Mouse (Mus musculus) fibroblast of lung, adult 2 months (primary cell): ENCODE data around the gene Ppp1r14b.

ENCODE experiments used
- DNase-seq: peaks from one replicate; pipeline ENCODE4 v3.0.0-alpha.2; 2011; ENCODE audit warnings: low read depth

The Ppp1r14b gene

DNA sequence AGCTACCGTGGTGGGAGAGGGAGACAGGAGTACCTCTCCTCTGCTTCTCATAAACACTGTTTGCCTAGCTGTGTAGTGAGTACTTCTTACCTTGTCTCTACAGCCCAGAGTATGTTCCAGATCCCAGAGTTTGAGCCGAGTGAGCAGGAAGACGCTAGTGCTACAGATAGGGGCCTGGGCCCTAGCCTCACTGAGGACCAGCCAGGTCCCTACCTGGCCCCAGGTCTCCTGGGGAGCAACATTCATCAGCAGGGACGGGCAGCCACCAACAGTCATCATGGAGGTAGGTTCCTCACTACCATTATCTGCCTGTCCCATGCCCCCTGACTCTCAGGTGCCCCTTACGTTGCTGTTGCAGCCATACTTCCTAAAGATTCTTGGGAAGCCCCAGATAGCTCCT, 32.0 kb upstream of the Ppp1r14b start:
- DNase-seq, result no peak

DNA sequence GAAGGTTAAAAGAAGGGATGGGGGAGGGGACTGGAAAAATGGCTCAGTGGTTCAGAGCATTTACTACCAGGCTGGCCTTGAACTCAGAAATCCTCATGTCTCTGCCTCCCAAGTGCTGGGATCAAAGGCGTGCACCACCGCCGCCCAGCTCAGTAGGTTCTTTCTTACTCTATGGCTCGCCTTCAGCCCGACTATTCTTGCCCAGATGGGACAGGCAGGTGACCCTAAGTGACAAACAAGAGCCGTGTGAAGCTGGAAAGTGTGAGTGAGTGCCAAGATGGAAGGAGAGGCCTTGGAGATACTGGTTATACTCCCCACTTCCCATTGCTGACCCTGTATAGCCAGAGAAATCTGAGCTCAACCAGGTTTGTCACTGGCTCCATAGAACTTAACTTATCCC, 31.1 kb upstream of the Ppp1r14b start:
- DNase-seq, result no peak

DNA sequence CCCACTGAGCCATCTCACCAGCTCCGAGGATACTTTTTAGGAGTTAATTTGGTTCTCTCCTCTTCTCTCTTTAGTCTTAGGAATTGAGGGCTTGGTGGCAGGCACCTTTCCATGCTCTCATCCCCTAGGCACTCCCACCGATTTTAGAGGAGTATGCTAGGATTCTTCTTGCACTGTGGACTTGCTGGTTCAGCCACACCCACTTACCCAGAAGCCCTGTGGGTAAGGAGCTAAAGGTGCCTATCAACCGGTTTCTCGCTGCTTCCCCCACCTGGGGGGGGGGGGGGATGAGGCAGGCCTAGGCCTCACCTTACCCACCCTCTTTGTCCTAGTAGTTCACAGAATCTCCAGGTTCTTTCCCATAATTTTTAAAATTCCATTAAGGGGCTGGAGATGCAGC, 27.0 kb upstream of the Ppp1r14b start:
- no peak for DNase-seq

DNA sequence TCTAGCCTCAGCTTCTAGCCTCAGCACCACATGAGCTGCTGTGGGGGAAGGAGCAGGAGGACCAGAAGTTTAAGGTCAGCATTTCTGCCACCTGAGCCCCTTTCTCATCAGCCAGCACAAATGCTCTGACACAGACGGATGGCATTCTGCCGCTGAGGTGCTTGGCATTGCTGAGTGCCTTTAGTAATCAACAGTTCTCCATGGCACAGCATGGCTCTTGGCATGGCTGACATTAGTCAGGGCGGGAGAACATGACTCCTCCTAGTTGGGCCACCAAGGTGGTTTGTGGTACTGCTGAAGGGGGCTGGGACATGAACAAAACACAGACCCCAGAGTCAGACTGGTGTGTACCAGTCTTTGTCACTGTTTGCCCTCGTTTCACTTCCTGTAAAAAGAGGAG, 26.6 kb upstream of the Ppp1r14b start:
- DNase-seq, result no peak

DNA sequence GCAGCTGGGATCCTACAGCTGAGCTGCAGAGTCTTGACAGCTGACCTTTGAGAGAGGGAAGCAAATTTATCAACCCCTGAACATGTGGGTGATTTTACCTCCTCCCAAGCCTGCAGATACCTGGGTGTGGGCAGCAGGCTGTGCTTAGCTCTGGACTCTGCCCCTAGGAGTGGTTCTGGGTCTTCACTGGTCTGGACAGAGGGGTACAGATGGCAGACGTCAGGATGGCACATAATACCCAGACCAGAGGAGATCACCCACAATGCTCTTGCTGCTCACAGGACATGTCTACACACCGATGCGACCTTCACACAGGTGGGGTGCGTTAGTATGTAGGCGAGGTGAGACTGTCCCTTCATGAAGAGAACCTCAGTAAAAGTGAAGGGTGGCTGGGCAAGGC, 25.2 kb upstream of the Ppp1r14b start:
- DNase-seq, result no peak

DNA sequence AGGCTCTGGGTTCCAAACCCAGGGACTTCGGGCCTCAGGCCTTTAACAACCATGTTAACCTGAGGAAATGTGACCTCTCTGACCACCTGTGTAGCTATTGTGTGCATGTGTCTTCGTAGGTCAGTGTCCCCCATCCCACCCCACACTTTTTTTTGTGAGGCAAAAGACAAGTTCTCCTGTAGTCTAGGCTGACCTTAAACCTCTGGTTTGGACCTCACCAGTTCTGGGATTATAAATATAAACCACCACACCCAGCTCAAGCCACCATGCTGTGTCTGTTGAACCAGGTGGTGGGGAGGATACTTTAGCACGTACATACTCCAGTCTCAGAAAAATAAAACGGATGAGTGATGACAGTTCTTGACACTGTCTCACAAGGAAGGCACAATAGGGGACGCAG, 24.8 kb upstream of the Ppp1r14b start:
- no peak for DNase-seq

DNA sequence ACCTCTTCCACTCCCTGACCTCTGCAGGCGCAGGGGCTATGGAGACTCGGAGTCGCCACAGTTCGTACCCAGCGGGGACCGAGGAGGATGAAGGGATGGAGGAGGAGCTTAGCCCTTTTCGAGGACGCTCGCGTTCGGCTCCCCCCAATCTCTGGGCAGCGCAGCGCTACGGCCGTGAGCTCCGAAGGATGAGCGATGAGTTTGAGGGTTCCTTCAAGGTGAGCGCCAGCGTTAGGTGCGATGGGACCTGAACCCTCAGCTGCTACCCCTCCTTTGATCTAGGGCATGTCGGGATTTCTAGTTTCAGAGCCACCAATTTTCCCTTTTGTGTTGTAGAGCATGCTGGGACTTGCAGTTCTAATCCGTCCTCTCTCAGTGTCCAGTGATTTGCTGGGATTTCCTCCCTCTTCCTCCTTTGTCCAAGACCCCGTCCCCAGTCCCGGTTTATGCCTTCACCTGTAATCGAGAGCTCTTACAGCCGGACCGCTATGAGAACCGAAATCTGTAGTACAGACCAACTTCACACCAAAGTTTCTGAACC, 24.1 kb upstream of the Ppp1r14b start:
- DNase-seq, result no peak

DNA sequence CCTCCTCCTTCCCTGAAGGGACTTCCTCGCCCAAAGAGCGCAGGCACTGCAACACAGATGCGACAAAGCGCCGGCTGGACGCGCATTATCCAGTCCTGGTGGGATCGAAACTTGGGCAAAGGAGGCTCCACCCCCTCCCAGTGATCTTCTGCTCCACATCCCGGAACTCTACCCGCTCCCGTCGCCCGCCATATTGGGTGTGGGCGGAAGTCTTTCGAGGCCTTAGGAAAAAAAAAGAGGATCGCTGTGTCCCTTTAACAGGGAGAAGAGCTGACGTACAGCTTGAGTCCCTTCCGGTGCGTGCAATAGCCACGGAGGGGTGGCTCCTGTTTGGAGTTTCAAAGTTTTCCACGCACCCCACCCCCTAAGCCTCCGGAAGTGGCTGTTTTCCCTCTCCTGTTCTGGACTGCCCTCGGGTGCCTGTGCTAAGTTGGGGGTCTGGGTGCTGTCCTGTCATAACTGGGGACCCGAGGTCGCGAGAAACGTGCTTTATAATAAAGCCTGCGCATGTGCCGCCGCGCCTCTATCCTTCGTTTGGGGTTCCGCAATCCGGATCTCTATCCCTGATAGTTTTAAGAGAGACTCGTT, 23.3 kb upstream of the Ppp1r14b start:
- peak; percentile 83 for DNase-seq

DNA sequence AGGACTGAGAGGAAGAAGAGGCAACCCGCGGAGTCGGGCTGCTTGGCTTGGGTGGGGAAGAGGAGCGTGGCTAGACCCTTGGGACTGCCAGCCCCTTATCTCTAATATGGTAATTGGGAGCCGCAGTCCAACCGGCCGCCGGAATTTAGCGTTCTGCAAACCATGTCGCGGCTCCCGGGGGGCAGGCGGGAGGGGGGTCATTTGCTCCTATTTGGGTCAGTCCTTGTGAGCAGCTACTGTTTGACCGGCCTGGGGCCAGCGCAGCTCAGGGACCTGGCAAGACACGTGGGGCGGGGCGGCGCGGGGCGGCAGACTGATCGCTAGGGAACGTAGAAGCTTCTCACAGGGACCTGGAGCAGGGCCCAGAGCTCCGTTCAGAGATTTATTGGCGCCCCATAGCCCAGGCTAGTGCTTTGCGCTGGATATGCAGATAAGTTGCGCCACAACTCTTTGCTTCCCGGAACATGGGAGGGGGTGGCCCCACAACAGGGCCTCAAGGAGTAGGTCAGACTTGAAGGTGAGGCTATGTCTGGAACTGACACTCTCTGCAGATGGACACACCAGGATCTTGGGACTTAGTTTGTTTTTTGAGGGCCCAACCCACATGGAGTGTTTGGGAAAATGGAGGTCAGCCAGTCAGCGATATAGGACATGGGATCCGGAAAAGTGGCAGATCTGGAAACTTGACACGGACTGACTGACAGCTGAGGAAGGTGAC, 22.6 kb upstream of the Ppp1r14b start:
- DNase-seq, result peak; percentile 78

DNA sequence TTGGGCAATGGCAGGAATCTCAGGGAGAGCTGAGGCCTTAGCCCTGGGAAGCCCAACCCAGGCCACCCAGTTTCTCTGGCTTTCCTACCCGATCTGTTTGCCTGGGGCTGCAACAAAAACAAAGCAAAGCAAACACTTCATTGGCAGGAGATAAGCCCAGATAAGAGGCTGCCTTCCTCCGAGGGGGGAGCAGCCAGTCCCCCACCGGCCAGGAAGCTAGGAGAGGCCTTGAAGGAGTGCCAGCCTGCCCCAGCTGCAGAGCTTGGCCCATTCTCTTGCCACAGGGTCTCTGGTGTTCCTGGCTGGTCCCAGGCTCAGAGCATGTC, 22.1 kb upstream of the Ppp1r14b start:
- no peak for DNase-seq

DNA sequence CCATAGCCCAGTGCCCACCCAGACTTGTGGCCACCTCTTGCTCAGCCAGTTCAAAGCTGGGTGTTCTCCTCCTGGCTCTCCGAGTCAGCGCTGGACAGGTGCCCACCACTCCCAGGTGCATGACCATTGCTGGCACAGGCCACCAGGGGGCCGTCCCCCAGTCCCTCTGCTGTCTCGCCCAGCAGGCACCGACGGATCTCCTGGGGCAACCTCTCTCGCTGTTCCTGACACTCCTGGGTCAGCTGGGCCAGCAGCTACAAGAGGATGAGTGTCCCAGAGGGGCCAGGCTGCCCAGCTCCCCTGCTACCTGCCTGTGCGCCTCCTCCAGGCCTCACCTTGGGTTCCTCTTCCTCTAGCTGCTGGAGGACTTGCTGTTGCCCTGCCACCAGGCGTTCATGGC, 20.7 kb upstream of the Ppp1r14b start:
- DNase-seq, result no peak

DNA sequence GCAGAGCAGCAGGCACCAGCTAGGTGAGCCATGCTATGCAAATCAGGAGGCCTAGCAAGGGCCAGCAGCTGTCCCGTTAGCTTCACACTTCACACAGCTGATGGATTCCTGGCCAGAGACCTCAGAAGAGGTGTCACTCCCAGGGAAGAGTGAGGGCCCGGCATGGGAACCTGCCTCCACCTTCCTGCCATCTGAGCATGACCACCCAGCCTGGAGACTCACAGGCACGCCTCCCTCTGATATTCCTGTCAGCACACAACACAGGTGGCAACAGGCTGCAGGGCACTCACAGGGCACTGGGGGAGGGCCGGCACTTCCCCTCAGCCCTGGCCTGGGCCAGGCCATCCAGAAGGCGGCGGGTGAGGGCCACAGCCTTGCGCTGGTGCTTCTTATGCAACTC, 19.3 kb upstream of the Ppp1r14b start:
- DNase-seq, result no peak

DNA sequence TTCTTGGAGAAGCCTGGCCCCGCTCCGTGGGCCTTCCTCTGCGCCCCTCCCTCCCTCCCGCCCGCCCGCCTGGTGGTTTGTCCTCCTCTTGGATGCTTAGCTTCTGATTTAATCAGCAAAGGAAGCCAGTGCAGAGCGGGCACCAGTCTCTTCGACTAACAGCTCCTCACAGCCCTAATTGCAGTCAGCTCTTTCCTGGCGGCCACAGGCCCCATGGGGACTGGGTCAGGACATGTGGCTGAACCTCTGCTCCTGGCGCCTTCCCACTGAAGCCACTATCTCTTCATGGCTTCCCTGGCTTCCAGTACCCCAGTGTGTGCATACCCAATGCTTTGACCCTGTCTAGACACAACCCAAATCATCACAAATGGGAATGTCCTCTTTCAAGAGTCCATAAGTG, 18.3 kb upstream of the Ppp1r14b start:
- DNase-seq, result no peak

DNA sequence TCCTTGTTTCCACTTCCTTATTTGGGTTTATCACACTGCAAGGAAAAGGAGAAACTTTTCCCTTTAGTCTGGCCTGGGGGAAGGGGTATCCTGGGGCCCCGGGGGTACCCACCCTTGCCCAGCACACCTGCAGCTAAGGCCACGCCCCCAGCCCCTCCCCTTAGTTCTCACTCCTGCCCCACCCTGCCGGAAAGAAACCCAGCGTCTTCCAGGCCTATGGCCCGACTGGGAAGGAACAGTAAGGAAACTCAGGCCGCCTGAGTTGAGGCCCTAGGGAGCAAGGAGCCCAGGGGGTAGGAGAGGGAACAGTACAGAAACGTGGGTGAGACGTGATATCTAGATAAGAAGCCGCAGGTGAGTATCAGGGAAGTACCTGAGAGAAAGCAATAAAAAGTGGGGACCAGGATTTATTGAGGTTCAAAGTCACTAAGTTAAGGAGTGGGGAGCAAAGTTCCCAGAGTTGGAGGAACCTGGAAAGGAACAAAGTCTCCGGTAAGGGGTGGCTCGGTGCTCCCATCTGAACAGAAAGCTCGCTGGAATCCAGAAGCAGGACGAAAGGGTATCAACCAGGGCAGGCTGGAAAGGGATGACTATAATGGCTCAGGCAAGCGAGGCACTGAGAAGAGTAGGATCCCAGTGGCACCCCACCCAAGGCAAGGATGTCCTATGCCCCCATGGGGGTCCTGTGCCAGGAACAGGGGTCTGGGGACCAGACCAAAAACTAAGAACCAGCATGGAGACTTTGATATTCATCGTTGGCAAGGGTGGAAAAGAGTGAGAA, 6.1 kb upstream of the Ppp1r14b start:
- no peak for DNase-seq

DNA sequence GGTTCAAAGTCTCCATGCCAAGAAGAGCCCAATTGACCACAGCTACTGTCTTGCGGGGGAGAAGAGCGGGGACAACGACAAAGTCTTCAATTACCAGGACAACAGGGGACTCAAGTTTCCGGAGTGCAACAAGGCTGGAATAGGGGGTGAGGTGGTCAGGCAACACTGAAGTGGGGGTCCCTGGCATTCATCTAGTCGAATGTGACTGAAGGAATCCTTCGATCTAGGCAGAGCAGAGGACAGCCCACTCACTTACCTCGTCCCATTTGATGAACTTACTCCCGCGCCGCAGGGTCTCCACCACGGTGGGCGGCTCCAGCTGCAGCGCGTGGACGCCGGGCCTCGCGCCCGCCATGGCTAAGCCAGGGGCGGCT, 5.5 kb upstream of the Ppp1r14b start:
- DNase-seq, result no peak

DNA sequence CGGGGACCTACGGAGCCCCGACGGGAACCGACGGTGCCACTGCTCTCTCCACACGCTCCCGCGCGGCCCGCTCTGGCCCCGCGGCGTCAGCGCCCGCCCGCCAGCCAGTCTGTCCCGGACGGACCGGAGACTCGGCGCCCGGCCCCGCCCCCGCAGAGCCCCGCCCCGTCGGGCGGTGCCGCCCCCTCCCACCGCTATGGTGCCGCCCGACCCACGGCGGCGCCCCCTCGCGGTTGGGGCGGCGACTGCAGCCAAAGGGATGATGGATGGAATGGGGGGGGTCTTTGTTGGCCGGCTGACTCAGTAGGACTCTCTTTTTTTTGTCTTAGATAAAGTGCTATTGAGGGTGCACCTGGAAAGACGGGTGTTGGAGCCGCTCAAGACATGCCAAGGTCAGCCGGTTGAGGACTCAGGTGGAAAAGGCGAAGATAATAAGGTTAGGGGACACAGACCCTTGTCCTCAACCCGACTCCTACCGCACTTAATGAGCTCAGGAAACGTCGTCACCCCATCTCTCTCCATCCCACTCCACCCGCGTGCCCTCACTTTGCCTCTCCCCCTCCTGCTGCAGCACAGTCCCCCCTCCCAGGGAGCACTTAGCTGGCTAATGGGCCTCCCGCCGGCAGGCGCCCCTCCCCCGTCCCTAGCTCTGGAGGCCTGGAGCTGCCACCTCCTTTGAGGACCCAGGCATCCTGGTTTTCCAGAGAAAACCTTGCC, 4.9 kb upstream of the Ppp1r14b start:
- DNase-seq, result no peak

DNA sequence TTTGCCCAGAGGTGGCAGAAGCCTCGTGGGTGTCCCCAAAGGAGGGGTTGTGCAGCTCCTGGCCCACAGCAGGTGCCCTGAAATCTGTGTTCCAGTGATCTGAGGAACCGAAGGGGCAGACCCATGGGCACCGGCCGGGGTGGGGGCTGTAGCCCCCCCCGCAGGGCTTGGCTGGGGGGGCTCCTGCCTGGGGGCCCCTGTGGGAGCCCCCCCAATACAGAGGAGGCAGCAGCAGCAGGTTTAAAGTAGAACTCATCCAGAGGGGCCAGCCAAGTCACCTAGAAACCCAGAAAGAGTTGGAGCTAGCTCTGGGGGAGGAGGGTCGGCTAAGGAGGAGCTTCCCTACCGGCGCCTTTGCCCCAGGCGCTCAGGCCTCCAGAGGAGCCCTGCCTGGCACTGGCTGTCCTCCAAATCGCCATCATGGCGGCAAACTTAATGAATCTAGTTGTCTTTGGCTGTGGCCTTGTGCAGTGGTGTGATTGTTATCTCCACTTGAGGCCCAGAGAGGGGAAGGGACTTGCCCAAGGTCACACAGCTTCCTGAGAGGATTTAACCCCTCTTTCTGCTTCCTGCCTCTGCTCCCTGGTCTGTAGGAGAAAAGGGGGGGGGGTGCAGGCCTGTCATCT, 4.2 kb upstream of the Ppp1r14b start:
- DNase-seq, result no peak

DNA sequence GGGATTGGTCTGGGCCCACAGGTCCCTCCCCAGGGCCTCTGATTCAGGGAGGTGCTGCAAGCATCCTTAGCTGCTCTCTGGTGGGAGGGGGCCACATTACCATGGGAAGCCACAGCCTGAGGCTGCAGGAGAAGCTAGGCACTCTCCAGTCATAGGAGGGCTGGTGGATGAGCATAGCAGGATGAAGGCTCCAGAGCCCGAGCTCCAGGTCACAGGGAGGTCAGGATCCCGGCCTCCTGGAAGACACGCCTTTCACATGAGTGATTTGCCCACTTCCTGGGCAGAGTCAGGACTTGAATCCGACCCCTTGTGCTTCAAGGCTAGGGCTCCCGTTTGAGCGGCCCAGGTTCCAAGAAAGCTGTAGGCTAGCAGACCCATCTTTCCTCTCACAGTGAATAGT, 3.1 kb upstream of the Ppp1r14b start:
- DNase-seq, result no peak

DNA sequence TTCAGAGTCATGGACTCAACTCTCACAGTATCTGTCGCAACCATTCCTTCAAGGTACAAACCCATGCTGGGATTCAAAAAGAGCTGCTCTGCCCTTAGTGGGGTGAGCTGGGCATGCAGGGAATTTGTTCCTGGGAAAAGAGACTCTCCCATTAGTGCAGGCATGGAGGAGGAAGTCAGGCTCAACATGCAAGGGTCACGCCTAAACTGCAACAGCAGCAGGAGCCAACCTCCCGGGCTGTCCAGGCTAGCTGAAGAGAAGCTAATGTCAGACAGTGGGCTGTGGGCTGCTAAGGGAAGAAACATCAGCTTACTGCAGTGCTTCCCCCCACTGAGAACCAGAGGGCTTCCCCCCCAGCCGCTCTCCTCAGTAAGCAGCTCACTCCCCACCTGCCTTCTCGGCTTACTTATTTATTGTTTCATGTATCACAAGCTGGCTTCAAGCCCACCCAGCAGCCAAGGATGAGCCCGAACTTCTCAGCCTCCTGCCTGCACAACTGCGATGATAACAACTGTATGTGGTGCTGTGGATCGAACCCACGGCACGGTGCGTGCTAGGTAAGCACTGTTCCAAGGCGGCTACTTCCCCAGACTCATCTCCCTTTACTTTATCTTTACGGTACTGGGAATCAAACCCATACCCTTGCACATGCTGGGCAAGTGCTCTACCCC, 2.4 kb upstream of the Ppp1r14b start:
- DNase-seq, result no peak

DNA sequence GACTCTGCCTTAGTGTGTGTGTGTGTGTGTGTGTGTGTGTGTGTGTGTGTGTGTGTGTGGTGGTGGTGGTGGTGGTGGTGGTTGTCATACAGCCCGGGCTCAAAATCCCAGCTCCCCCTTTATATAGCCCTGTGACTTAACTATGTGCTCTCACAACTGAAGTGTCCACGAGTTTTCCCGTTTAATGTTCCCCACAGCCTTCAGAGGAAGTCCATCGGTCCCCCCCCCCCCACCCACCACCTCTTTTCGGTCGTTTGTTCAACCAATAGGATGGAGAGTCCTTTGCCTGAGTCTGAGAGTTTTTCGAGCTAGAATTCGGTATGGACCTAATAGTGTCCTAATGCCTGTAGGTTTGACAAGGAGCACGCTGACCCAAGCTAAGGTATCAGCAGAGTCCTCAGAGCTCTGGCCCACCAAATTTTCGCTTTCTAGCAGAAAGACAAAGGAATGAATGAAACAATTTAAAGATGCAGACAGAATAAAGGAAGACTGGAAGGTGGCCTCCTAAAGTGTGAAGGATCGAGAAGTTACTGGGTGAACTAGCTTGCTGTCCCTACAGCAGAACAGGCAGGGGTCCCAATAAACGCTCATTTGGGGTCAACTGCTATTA, 1.1 kb upstream of the Ppp1r14b start:
- DNase-seq, result no peak
